24 mouse cellular contexts compared by ENCODE assay signal in the genomic region with DNA sequence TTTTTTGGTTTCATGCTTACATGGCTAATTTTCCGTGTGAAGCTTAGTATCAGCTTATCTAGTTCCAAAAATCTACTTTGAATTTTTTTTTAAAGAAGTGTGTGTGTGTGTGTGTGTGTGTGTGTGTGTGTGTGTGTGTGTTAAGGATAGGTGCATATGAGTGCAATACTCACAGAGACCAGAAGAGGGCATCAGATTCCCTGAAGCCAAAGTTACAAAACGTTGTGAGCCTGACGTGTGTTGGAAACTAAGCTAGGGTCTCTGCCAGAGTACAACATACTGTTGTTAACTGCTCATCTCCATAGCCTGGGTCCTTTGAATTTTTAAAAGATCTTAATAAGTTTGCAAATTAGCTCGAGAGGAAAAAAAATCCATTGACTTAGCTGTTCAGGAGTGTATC.
DNase-seq lines count a peak whose midpoint lies in the region; ATAC-seq and TF ChIP-seq lines count a peak whose summit lies in the region.
"Had no signal": no experiment of that assay in that cellular context is flagged by ENCODE, and none has a peak within 500 bp of the region (broad histone marks: within the 10 kb centered on the region; RNA-seq: fewer than 3 reads in every experiment).

No protein-coding gene starts in this region.

- peak; percentile 9; the same call in 1 of the 2 replicates for TF ChIP-seq CTCF in gastrocnemius, adult 2 months (IDR thresholded peaks at IDR 0.05)
- 0 out of 2 replicates have a peak, but pooled peaks have one; percentile 7 for TF ChIP-seq CTCF in lung, embryonic 14.5 days (IDR thresholded peaks at IDR 0.05; ENCODE audit: low read depth)
- no peak for TF ChIP-seq CTCF in lung, adult 2 months (IDR thresholded peaks at IDR 0.05; ENCODE audit: insufficient read depth, low read length)
- peak; percentile 38 for TF ChIP-seq CTCF in Patski (IDR thresholded peaks at IDR 0.05)

- H3K4me3 ChIP-seq in gastrocnemius, adult 2 months, result no peak overlapping the region
- H3K4me3 ChIP-seq in lung, embryonic 14.5 days (ENCODE audit: low read depth, low read length), result no peak overlapping the region
- H3K4me3 ChIP-seq in lung, adult 2 months (replicated peaks; ENCODE audit: extremely low read depth, low read depth, low read length), result no peak overlapping the region
- H3K4me3 ChIP-seq: embryonic facial prominence, embryonic 10.5 days; heart, adult 2 months; hindbrain, embryonic 13.5 days; limb, embryonic 15.5 days; lung, embryonic 15.5 days; stomach, embryonic 15.5 days had no signal

- H3K4me2 ChIP-seq in lung, embryonic 14.5 days, result no peak overlapping the region
- H3K4me2 ChIP-seq: hindbrain, embryonic 13.5 days; limb, embryonic 15.5 days; lung, embryonic 15.5 days; stomach, embryonic 15.5 days had no signal

- TF ChIP-seq POLR2A in lung, adult 2 months (IDR thresholded peaks at IDR 0.05; ENCODE audit: borderline replicate concordance, extremely low read depth, low read depth, low read length), result no peak

- 0 out of 2 replicates have a peak, but pooled peaks cover 5% of the 10 kb centered on the region for H3K4me1 ChIP-seq in lung, embryonic 14.5 days (ENCODE audit: insufficient read depth)
- no peaks in the 10 kb centered on the region for H3K4me1 ChIP-seq in lung, adult 2 months (ENCODE audit: control insufficient read depth, insufficient read depth, low read length)
- H3K4me1 ChIP-seq: hindbrain, embryonic 13.5 days had no signal

- H3K9ac ChIP-seq in lung, embryonic 14.5 days, result no peak overlapping the region
- H3K9ac ChIP-seq: hindbrain, embryonic 13.5 days; limb, embryonic 15.5 days; lung, embryonic 15.5 days; stomach, embryonic 15.5 days had no signal

- CTCF ChIA-PET in Patski (lab: Charles Lee), result interaction anchor here (0.8 to 1.5 kb wide), 2 partner anchors 9 to 222 kb away, joined by 3 to 5 read pairs; no protein-coding TSS in a partner anchor

- POLR2A ChIA-PET in Patski (lab: Charles Lee), result interaction anchor here (0.6 kb wide), 1 partner anchor 134 kb away, joined by 3 read pairs; no protein-coding TSS in a partner anchor

- no peaks in the 10 kb centered on the region for H3K9me3 ChIP-seq in lung, embryonic 14.5 days (ENCODE audit: low read depth, low read length)
- H3K9me3 ChIP-seq: hindbrain, embryonic 13.5 days; limb, embryonic 15.5 days; lung, embryonic 15.5 days; stomach, embryonic 15.5 days had no signal

- H3K27ac ChIP-seq in gastrocnemius, adult 2 months, result no peak overlapping the region
- no peak overlapping the region for H3K27ac ChIP-seq in lung, embryonic 14.5 days (ENCODE audit: low read depth)
- H3K27ac ChIP-seq: embryonic facial prominence, embryonic 10.5 days; heart, adult 2 months; hindbrain, embryonic 13.5 days; limb, embryonic 15.5 days; lung, embryonic 15.5 days; stomach, embryonic 15.5 days had no signal

- 83% methylated on average over 4 of the region's 4 CpGs for WGBS in lung, embryonic 14.5 days
- 92% methylated on average over 4 of the region's 4 CpGs for WGBS in lung, adult 2 months

- H3K36me3 ChIP-seq in lung, embryonic 14.5 days (ENCODE audit: insufficient read depth), result no peaks in the 10 kb centered on the region
- H3K36me3 ChIP-seq: embryonic facial prominence, embryonic 10.5 days; hindbrain, embryonic 13.5 days; limb, embryonic 15.5 days; lung, embryonic 15.5 days; stomach, embryonic 15.5 days had no signal

- intact Hi-C loops in gastrocnemius, adult 2 months (cut with DNase I), result loop anchor here (10.0 kb wide), 1 partner anchor 235 kb away; no protein-coding TSS in a partner anchor
- intact Hi-C loops in left cerebral cortex, postnatal 4 days (cut with DNase I), result no loop called here
- intact Hi-C loops in left cerebral cortex, postnatal 14 days (cut with DNase I), result no loop called here

- peaks cover 3% of the 10 kb centered on the region; the same call in 1 of the 2 replicates for H3K27me3 ChIP-seq in lung, embryonic 14.5 days (ENCODE audit: insufficient read depth, low read length)
- H3K27me3 ChIP-seq in Patski, result no peaks in the 10 kb centered on the region

- no peak for ATAC-seq in lung, embryonic 14.5 days (ENCODE audit: insufficient read depth)
- ATAC-seq in Patski, result no peak
- ATAC-seq: forebrain, embryonic 16.5 days; midbrain, embryonic 16.5 days had no signal

- in situ Hi-C loops in Patski (cut with MboI; ENCODE audit: low pct_unique_long_range_greater_than_20kb), result loop anchor here (10.0 kb wide), 2 partner anchors 235 to 305 kb away; no protein-coding TSS in a partner anchor

- DNase-seq in gastrocnemius, adult 2 months, result no peak
- no peak for DNase-seq in gastrocnemius, postnatal 25 days
- no peak for DNase-seq in lung, embryonic 14.5 days
- no peak for DNase-seq in lung, adult 2 months
- DNase-seq in Patski (ENCODE audit: low read depth, low spot score), result no peak
- no peak for DNase-seq in left cerebral cortex, postnatal 4 days
- no peak for DNase-seq in left cerebral cortex, postnatal 14 days (ENCODE audit: low spot score in 2 of 2)
- DNase-seq: adrenal gland, postnatal 25 days; cerebellum, adult 9-11 months; gastrocnemius, postnatal 36 days; heart, adult 2 months; kidney, adult 9 months; kidney, postnatal 25 days; lung, postnatal 4 days; right cerebral cortex, postnatal 4 days; thymus, adult 18-20 months; thymus, postnatal 4 days had no signal
